Mouse (Mus musculus) embryonic facial prominence, embryonic 11.5 days (tissue): ENCODE data around the gene Med17. TPM values are rescaled to one million over a fixed set of nuclear protein-coding genes. Genes with fewer than 3 reads are reported as not detected.

ENCODE experiments used
- ATAC-seq: fragments of 200-750 bp; cut with Nextera tagmentation; replicated peaks from 2 replicates; pipeline ENCODE4 v1.8.0; 2017; ENCODE audit warnings: low read depth; ENCODE audit not compliant: insufficient number of reproducible peaks, low FRiP score, low TSS enrichment
- DNase-seq: peaks from one replicate; pipeline ENCODE4 v3.0.0-alpha.2; 2015; ENCODE audit warnings: low spot score
- H3K27ac ChIP-seq: fragments of 300-500 bp; sonication (generic); replicated peaks from 2 replicates; pipeline ENCODE4 v1.5.1; 2014; ENCODE audit warnings: mild to moderate bottlenecking, low read depth, low read length, control low read depth
- H3K27me3 ChIP-seq: fragments of 300-500 bp; sonication (generic); 2 replicates; pipeline ENCODE4 v1.6.1; 2014; ENCODE audit warnings: mild to moderate bottlenecking, low read length, moderate library complexity, mixed read lengths; ENCODE audit not compliant: control insufficient read depth, insufficient read depth
- H3K36me3 ChIP-seq: fragments of 300-500 bp; sonication (generic); replicated peaks from 2 replicates; pipeline ENCODE4 v1.6.1; 2014; ENCODE audit warnings: low read depth, mild to moderate bottlenecking, low read length, moderate library complexity, mixed read lengths; ENCODE audit not compliant: control insufficient read depth, insufficient read depth
- H3K4me1 ChIP-seq: fragments of 300-500 bp; sonication (generic); 2 replicates; pipeline ENCODE4 v1.6.1; 2014; ENCODE audit warnings: low read length, mixed read lengths; ENCODE audit not compliant: control insufficient read depth, insufficient read depth
- H3K4me2 ChIP-seq: fragments of 300-500 bp; sonication (generic); 2 replicates; pipeline ENCODE4 v1.6.1; 2014; ENCODE audit warnings: low read depth, mild to moderate bottlenecking, control low read depth, low read length, moderate library complexity
- H3K4me3 ChIP-seq: fragments of 300-500 bp; sonication (generic); 2 replicates; pipeline ENCODE4 v1.5.1; 2014; ENCODE audit warnings: low read depth, low read length, control low read depth
- H3K9ac ChIP-seq: fragments of 300-500 bp; sonication (generic); replicated peaks from 2 replicates; pipeline ENCODE4 v1.6.1; 2014; ENCODE audit warnings: mild to moderate bottlenecking, control low read depth, low read length
- H3K9me3 ChIP-seq: fragments of 300-500 bp; sonication (generic); replicated peaks from 2 replicates; pipeline ENCODE4 v1.6.1; 2016; ENCODE audit warnings: mild to moderate bottlenecking, low read length, inconsistent platforms, mixed read lengths; ENCODE audit not compliant: control insufficient read depth
- WGBS: fragments of 180-500 bp; shearing (Covaris S2); extraction: QIAGEN DNeasy Blood & Tissue Kit; methylation state at CpG from one replicate; pipeline ENCODE4 v1.1.7; 2014; 5-methylcytosine and 5-hydroxymethylcytosine counted together
- polyA plus RNA-seq: library from polyadenylated mRNA; unstranded; fragments of >200 nt; fragmentation: Nextera tagmentation; extraction: Ambion mirVana; gene quantifications from 2 replicates; pipeline ENCODE4 v1.2.1, GENCODE M21; 2014

Med17 gene
- polyA plus RNA-seq, 1 experiment from 2014 or later: 38.8 TPM

- 89% methylated on average over 1 of the region's 1 CpGs for WGBS
These were observed 30.4 kb upstream of the Med17 start for GRCm38 (mm10) chr9:15310179-15310578.

GRCm38 (mm10) chr9:15309425-15309824 lies 29.7 kb upstream of the Med17 start:
- H3K4me3 ChIP-seq: no peak overlapping the region
- no peaks in the 10 kb centered on the region for H3K27me3 ChIP-seq
- 72% methylated on average over 4 of the region's 4 CpGs for WGBS
- no peak for ATAC-seq
- H3K4me1 ChIP-seq: peaks cover 4% of the 10 kb centered on the region; the same call in 1 of the 2 replicates
- no peak overlapping the region for H3K4me2 ChIP-seq
- H3K9me3 ChIP-seq: no peaks in the 10 kb centered on the region
- peaks cover 19% of the 10 kb centered on the region for H3K36me3 ChIP-seq
- no peak overlapping the region for H3K27ac ChIP-seq
- H3K9ac ChIP-seq: no peak overlapping the region
- DNase-seq: no peak

More at GRCm38 (mm10) chr9:15310179-15310578, 30.4 kb upstream of the Med17 start:
- peaks cover 4% of the 10 kb centered on the region; the same call in 1 of the 2 replicates for H3K4me1 ChIP-seq
- H3K27ac ChIP-seq: no peak overlapping the region
- no peak for ATAC-seq
- H3K36me3 ChIP-seq: peaks cover 22% of the 10 kb centered on the region
- no peak overlapping the region for H3K4me2 ChIP-seq
- no peak overlapping the region for H3K9ac ChIP-seq
- DNase-seq: no peak
- no peaks in the 10 kb centered on the region for H3K9me3 ChIP-seq
- H3K4me3 ChIP-seq: no peak overlapping the region
- H3K27me3 ChIP-seq: no peaks in the 10 kb centered on the region

- no peaks in the 10 kb centered on the region for H3K9me3 ChIP-seq
- H3K4me3 ChIP-seq: no peak overlapping the region
- peaks cover 14% of the 10 kb centered on the region for H3K36me3 ChIP-seq
- H3K4me2 ChIP-seq: no peak overlapping the region
- DNase-seq (no peak), ATAC-seq (no peak)
- no peaks in the 10 kb centered on the region for H3K27me3 ChIP-seq
- WGBS: 58% methylated on average over 2 of the region's 2 CpGs
- no peak overlapping the region for H3K9ac ChIP-seq
- H3K27ac ChIP-seq: no peak overlapping the region
- H3K4me1 ChIP-seq: peaks cover 4% of the 10 kb centered on the region; the same call in 1 of the 2 replicates
These were observed 28.5 kb upstream of the Med17 start for GRCm38 (mm10) chr9:15308254-15308653.

DNA sequence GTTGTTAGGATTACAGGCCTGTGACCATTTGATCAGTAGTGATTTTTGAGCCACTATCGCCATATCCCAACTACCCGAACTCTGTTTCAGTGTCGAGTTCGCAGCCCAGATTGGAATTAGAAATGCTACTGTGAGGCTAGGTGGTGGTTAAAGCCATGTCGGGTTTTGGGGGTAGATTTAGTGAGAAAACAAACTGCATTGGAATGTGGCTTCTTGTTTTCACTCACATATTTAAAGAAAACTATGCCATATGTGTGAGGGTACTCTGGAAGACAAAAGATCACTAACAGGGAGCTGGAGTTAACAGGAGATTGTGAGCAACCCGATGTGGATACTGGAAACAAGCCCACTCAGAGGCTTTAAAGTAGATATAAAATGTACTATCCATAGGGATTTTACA lies 27.5 kb upstream of the Med17 start:
- no peak for ATAC-seq
- H3K36me3 ChIP-seq: peaks cover 9% of the 10 kb centered on the region
- H3K4me2 ChIP-seq: peak overlapping the region; percentile 71
- DNase-seq: no peak
- peak overlapping the region; percentile 94 for H3K4me3 ChIP-seq
- no peaks in the 10 kb centered on the region for H3K9me3 ChIP-seq
- H3K4me1 ChIP-seq: peaks cover 4% of the 10 kb centered on the region; the same call in 1 of the 2 replicates
- H3K27me3 ChIP-seq: no peaks in the 10 kb centered on the region
- WGBS: 9% methylated on average over 6 of the region's 6 CpGs
- peak overlapping the region; percentile 96 for H3K9ac ChIP-seq
- no peak overlapping the region for H3K27ac ChIP-seq

DNA sequence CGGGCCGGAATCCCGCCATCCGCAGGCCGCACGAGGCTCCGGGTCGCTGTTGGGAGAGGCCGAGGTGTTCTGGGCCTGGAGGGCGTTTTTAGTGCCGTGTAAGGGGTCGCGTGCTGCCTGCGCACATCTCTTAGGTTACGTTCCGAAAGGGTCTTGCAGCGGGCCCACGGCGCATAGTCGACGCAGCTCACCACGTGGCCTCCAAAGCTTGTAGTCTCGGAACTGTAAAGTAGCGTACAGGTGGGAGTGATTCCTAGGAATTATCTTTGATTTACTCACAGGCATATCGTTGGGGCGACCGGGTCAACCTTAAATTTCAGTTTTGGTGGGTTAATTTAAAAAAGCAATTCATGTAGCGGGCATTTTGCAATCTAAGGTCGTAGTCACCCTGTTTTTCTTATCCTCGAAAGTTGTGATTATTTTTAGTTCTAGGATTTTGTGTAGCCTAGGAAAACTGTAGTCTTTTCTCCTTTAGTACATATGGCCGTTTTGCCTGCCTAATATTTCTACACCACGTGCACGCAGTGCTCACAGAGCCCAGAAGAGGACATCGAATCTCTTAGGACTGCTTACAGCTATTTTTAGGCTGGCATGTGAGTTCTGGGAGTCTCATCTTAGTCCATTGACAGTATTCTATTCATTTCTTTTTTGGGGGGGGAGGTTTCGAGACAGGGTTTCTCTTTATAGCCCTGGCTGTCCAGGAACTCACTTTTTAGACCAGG lies 26.8 kb upstream of the Med17 start, which contains the start of gene 4931406C07Rik:
Gene 4931406C07Rik (minus strand): TSS at position 51 of the 722 bp plus-strand sequence.
- peak; percentile 86 for ATAC-seq
- peak; percentile 62 for DNase-seq
- Histone ChIP-seq H3K27me3 (no peaks in the 10 kb centered on the region), H3K36me3 (peaks cover 4% of the 10 kb centered on the region; the same call in 1 of the 2 replicates), H3K27ac (peak within 1 kb of the TSS; percentile 92), H3K9me3 (no peaks in the 10 kb centered on the region), H3K4me2 (peak within 1 kb of the TSS; percentile 71), H3K4me3 (peak within 1 kb of the TSS; percentile 94), H3K9ac (peak within 1 kb of the TSS; percentile 96), H3K4me1 (peaks cover 4% of the 10 kb centered on the region; the same call in 1 of the 2 replicates)
- under 1% methylated on average over 35 of the region's 35 CpGs for WGBS

DNA sequence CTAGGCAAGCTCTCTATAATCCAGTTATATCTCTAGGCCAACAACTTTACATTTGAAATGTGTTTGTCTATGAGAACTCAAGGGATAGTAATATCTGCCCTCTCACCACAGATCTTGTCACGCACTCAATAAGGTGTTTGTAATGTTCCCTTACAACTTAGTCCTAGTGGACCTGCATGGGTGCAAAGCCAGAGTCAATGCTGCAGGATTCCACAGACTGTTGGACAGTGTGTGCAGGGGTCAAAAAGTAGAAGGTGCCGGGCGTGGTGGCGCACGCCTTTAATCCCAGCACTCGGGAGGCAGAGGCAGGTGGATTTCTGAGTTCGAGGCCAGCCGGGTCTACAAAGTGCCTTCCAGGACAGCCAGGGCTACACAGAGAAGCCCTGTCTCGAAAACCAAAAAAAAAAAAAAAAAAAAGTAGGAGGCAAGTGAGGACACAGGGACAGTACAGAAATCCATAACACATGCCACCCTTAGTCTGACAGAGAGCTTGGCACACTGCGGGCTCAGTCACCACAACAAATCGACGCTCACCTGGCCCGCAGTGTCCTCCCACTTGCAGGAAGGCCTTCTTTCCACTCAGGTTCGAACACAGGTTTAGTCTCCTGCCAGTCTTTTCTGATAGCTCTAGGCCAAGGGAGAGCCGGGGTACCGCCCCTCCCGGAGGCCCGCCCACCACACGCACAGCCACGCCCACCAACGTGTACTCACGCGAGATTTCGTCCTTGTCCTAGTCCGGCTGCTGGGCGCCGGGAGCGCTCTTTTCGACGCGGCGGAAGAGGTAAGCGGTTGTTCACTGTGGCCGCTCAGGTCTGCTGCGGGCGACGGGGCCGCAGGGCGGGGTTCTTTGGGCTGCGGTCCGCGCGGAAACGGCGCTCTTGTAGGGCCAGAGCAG lies 26.0 kb upstream of the Med17 start, which contains the start of gene Taf1d:
Gene Taf1d (plus strand): TSS at position 712 of the 895 bp plus-strand sequence.
- ATAC-seq (peak; percentile 93), DNase-seq (peak; percentile 96)
- Histone ChIP-seq H3K27ac (peak within 1 kb of the TSS; percentile 92), H3K27me3 (no peaks in the 10 kb centered on the region), H3K9me3 (no peaks in the 10 kb centered on the region), H3K4me2 (peak within 1 kb of the TSS; percentile 71), H3K4me3 (peak within 1 kb of the TSS; percentile 94), H3K36me3 (peaks cover 4% of the 10 kb centered on the region; the same call in 1 of the 2 replicates), H3K4me1 (peaks cover 4% of the 10 kb centered on the region; the same call in 1 of the 2 replicates), H3K9ac (peak within 1 kb of the TSS; percentile 96)
- 12% methylated on average over 45 of the region's 45 CpGs for WGBS

GRCm38 (mm10) chr9:15302881-15303280 lies 23.1 kb upstream of the Med17 start:
- Histone ChIP-seq H3K27ac (no peak overlapping the region), H3K9me3 (no peaks in the 10 kb centered on the region), H3K27me3 (no peaks in the 10 kb centered on the region), H3K36me3 (no peaks in the 10 kb centered on the region), H3K4me1 (no peaks in the 10 kb centered on the region), H3K4me3 (no peak overlapping the region), H3K9ac (no peak overlapping the region), H3K4me2 (no peak overlapping the region)
- ATAC-seq (no peak), DNase-seq (no peak)
- WGBS: 74% methylated on average over 2 of the region's 2 CpGs
